Mouse (Mus musculus) left cerebral cortex, adult 2 months (tissue): ENCODE measurements around the gene C1qtnf5. TPM values are rescaled to one million over a fixed set of nuclear protein-coding genes. Genes with fewer than 3 reads are reported as not detected.
A peak's percentile ranks its signal among the peaks of the same experiment; 100 is the strongest.

Source experiments
- DNase-seq, 2 experiments: peaks; one replicate each; pipeline ENCODE4 v3.0.0; 2021 to 2022; ENCODE audit warnings: low spot score in 2 of 2, mixed read lengths in 1 of 2; ENCODE audit errors: extremely low spot score in 1 of 2
- H3K27ac ChIP-seq: fragments of 200-600 bp; 2 replicates; pipeline ENCODE4 v1.8.1; 2022
- H3K4me3 ChIP-seq: fragments of 200-600 bp; 2 replicates; pipeline ENCODE4 v1.8.1; 2022
- CTCF ChIP-seq: fragments of 200-600 bp; IDR thresholded peaks from 2 replicates; pipeline ENCODE4 v1.8.1; 2022; ENCODE audit warnings: antibody characterized with exemption, mild to moderate bottlenecking, moderate library complexity
- intact Hi-C: fragments of 180-260 bp; cut with DNase I; formaldehyde crosslinking; loops from one replicate; pipeline ENCODE4 v1.15.1; 2025
- total RNA-seq, 2 experiments: library from RNA; stranded (reverse); gene quantifications; 2 replicates each; pipeline ENCODE4 v1.2.3; 2021

The C1qtnf5 gene
- total RNA-seq, 2 experiments from 2014 or later, result 14.2 to 15.3 TPM

GRCm38 (mm10) chr9:44088877-44089608 lies 18.0 kb upstream of the C1qtnf5 start:
- intact Hi-C loops, result loop anchor here (10.0 kb wide), 1 partner anchor 344 kb away; the partner anchor contains the start of gene Nectin1
- H3K4me3 ChIP-seq, result peak overlapping the region; percentile 16; the same call in 1 of the 2 replicates
- TF ChIP-seq CTCF, result no peak
- peak overlapping the region; percentile 96 for H3K27ac ChIP-seq
- no peak for DNase-seq

- no peak overlapping the region for H3K4me3 ChIP-seq
- peak; percentile 79 to 94 for DNase-seq
- H3K27ac ChIP-seq, result peak overlapping the region; percentile 69
- peak; percentile 93 for TF ChIP-seq CTCF
- intact Hi-C loops, result loop anchor here (2.0 kb wide), 1 partner anchor 17 kb away; no protein-coding TSS in a partner anchor
Measured at GRCm38 (mm10) chr9:44093612-44094503, 13.2 kb upstream of the C1qtnf5 start.

GRCm38 (mm10) chr9:44094737-44095136 lies 12.3 kb upstream of the C1qtnf5 start:
- no peak for DNase-seq
- intact Hi-C loops, result loop anchor here (2.0 to 5.0 kb wide), 2 partner anchors 18 to 112 kb away; no protein-coding TSS in a partner anchor
- TF ChIP-seq CTCF, result no peak
- Histone ChIP-seq H3K4me3 (no peak overlapping the region), H3K27ac (no peak overlapping the region)

- no peak for DNase-seq
- H3K4me3 ChIP-seq, result no peak overlapping the region
- intact Hi-C loops, result loop anchor here (2.0 to 5.0 kb wide), 2 partner anchors 19 to 113 kb away; no protein-coding TSS in a partner anchor
- peak overlapping the region; percentile 84; the same call in 1 of the 2 replicates for H3K27ac ChIP-seq
- TF ChIP-seq CTCF, result no peak
Measured at GRCm38 (mm10) chr9:44095781-44096180, 11.3 kb upstream of the C1qtnf5 start.

GRCm38 (mm10) chr9:44096536-44096935 lies 10.5 kb upstream of the C1qtnf5 start:
- intact Hi-C loops, result loop anchor here (5.0 kb wide), 1 partner anchor 114 kb away; no protein-coding TSS in a partner anchor
- no peak for TF ChIP-seq CTCF
- peak in 1 of 2 experiments; percentile 55 for DNase-seq
- no peak overlapping the region for H3K4me3 ChIP-seq
- peak overlapping the region; percentile 84 for H3K27ac ChIP-seq

GRCm38 (mm10) chr9:44101490-44101889 lies 5.6 kb upstream of the C1qtnf5 start, which contains the start of gene Mfrp:
Gene Mfrp (plus strand): TSS chr9:44101729.
- TF ChIP-seq CTCF, result no peak
- no peak within 1 kb of the TSS for H3K27ac ChIP-seq
- intact Hi-C loops, result no loop called here
- no peak for DNase-seq
- H3K4me3 ChIP-seq, result no peak within 1 kb of the TSS

- intact Hi-C loops, result loop anchor here (5.0 kb wide), 1 partner anchor 38 kb away; the partner anchor contains the start of gene Usp2
- TF ChIP-seq CTCF, result no peak
- Histone ChIP-seq H3K27ac (no peak overlapping the region), H3K4me3 (no peak overlapping the region)
- DNase-seq, result no peak
Measured at GRCm38 (mm10) chr9:44104881-44105280, 2.2 kb upstream of the C1qtnf5 start.

GRCm38 (mm10) chr9:44105781-44106180 lies 1.3 kb upstream of the C1qtnf5 start:
- no peak for DNase-seq
- Histone ChIP-seq H3K27ac (no peak overlapping the region), H3K4me3 (no peak overlapping the region)
- intact Hi-C loops, result loop anchor here (5.0 kb wide), 1 partner anchor 38 kb away; the partner anchor contains the start of gene Usp2
- TF ChIP-seq CTCF, result no peak

- H3K4me3 ChIP-seq, result no peak overlapping the region
- no peak overlapping the region; the same call in 1 of the 2 replicates for H3K27ac ChIP-seq
- no peak for TF ChIP-seq CTCF
- intact Hi-C loops, result loop anchor here (5.0 kb wide), 1 partner anchor 39 kb away; the partner anchor contains the start of gene Usp2
- no peak for DNase-seq
Measured at GRCm38 (mm10) chr9:44106182-44106581, 863 bp upstream of the C1qtnf5 start.

- TF ChIP-seq CTCF, result no peak
- Histone ChIP-seq H3K4me3 (no peak overlapping the region), H3K27ac (peak overlapping the region; percentile 57)
- DNase-seq, result no peak
- intact Hi-C loops, result loop anchor here (5.0 kb wide), 1 partner anchor 39 kb away; the partner anchor contains the start of gene Usp2
Measured at GRCm38 (mm10) chr9:44106596-44106995, 449 bp upstream of the C1qtnf5 start.

- Histone ChIP-seq H3K27ac (peak overlapping the region; percentile 63), H3K4me3 (peak overlapping the region; percentile 19; the same call in 1 of the 2 replicates)
- no peak for DNase-seq
- intact Hi-C loops, result loop anchor here (2.0 to 5.0 kb wide), 2 partner anchors 29 to 40 kb away; partner anchors contain the start of gene Usp2
- TF ChIP-seq CTCF, result peak; percentile 52
Measured at GRCm38 (mm10) chr9:44107557-44108179, 623 bp downstream of the C1qtnf5 start.
